Mouse (Mus musculus) left cerebral cortex, postnatal 25 days (tissue): Measurements from ENCODE around the gene H2-DMa. TPM values are rescaled to one million over a fixed set of nuclear protein-coding genes. Genes with fewer than 3 reads are reported as not detected.
"Not testable (repeated sequence)": the region's sequence is repeated elsewhere in the genome, so short reads cannot be mapped to it uniquely, and the experiment has no call there.

ENCODE experiments used
- DNase-seq, 2 experiments: peaks; one replicate each; pipeline ENCODE4 v3.0.0; 2022; ENCODE audit warnings: low spot score in 2 of 2, mixed read lengths in 1 of 2
- intact Hi-C: fragments of 180-260 bp; cut with DNase I; formaldehyde crosslinking; loops from one replicate; pipeline ENCODE4 v1.15.1; 2025
- total RNA-seq, 2 experiments: library from RNA; stranded (reverse); gene quantifications; 2 replicates each; pipeline ENCODE4 v1.2.3; 2021

H2-DMa gene
- total RNA-seq, 2 experiments from 2014 or later, result 26.0 to 26.5 TPM

DNA sequence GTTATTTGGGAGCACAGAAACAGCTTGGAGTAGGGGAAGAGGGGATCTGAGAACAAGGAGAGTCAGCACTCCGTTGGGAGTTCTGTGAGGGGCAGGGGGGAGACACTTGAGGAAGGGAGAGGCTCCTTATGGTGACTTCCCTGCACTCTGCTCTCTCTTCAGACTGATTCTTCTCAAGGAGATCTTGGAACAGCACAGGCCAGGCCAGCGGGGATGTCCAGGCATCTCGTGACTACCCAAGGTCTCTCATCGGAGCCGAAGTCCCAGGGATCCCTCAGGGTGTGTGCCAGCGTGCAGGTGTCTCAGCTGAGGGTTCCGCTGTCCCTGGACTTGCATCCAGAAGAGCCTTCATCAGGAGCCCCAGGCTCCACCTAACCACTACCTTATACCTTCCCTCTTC, 19.3 kb downstream of the H2-DMa start:
- DNase-seq, result no peak
- intact Hi-C loops, result no loop called here

DNA sequence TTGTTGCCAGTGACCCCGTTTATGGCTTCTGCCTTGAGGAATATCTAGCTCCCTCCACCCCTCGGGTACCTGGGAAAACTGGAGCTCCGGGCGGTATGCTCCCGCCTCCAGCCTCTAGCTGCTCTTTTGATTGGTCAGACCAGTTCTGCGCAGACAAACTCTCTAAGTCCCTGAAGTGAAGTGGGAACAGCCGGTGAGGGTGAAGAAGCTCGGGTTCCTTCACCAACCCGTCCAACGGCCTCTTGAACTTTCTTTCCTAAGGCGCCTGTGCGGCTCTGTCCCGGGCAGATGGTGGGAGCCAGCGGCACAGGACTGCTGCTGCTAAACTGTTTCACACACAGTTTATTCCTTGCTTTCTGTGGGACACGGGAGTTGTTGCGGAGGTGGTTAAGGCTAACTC, 20.1 kb downstream of the H2-DMa start:
- no peak for DNase-seq
- intact Hi-C loops, result no loop called here

DNA sequence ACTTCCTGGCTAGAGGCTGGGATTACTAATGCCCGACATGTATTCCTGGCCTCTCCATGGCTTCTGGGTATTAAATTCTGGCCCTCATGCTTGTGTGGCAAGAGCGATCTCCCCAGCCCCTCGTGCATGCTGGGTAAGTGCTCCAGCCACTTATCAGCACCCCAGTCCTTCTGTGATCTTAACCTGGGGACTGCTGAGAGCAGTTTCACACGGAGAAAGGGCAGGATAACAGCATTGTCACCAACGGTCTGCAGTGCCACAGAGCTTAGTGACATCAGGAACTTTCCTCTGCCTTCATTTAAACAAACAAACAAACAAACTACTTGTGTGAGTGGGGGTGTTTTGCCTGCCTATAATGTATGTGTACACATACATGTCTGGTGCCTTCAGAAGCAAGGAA, 20.9 kb downstream of the H2-DMa start:
- DNase-seq, result no peak
- intact Hi-C loops, result no loop called here

DNA sequence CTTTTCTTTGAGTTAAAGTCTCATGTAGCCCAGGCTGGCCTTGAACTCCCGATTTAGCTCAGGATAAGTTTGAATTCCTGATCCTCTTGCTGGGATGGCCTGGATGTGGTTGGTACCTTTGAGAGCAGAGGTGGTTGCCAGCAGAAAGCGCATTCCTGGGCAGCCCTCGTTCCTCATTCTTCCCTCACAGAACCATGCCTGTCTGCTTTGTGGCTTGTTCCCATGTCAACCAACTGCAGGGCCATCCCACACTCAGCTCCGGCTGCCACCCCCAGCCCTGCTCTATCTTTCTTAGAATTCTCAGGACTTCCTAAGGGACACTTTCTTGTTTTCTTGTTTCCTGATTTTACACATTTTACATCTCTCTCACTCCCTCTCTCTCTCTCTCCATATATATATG, 22.1 kb downstream of the H2-DMa start:
- intact Hi-C loops, result no loop called here
- peak; percentile 51 to 69 for DNase-seq

DNA sequence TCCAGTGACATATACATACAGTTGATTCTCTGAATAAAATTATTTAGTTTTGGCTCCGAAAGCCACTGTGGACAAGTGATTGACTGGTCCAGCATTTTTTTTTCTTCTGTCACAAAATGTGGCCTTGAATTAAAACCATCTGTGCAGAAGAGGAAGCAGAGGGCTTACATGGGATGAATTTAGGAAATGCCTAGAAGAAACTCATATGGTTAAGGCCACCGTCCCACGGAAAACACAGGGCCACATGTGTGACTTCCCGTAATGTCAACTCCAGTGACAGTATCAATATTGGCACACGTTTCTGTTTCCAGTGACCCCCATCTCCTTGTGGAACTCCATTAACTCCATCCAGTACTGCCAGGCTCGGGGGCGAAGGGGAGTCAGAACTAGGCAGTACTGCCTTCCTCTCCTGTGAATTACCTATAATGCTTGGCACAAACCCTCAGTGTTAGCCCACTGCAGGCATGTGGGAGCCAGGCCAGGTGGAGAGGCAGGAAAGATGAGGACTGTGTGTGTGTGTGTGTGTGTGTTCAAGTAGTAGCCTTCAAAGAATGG, 23.2 kb downstream of the H2-DMa start:
- intact Hi-C loops, result no loop called here
- DNase-seq, result no peak

DNA sequence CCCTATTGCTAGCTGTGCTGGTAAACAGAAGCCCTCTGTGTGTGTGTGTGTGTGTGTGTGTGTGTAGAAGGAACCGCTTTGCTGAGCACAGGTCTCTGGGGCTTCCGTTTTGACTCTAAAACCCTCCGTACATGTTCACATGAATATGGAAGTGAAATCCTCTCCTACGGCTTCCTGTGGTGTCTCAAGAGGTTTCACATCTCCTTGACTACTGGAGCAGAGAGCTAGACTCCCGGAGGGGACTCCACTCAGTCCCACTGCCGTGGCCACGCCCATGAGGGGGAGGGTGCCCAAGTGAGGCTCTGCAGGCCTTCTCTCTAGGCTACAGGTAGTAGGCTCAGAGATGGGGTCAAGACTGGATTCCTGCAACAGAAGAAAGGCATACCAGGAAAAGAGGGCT, 23.7 kb downstream of the H2-DMa start, which contains the start of gene H2-DMb2:
H2-DMb2 (plus strand) TSS at position 275 of the 400 bp plus-strand sequence.
- DNase-seq, result no peak
- intact Hi-C loops, result no loop called here

DNA sequence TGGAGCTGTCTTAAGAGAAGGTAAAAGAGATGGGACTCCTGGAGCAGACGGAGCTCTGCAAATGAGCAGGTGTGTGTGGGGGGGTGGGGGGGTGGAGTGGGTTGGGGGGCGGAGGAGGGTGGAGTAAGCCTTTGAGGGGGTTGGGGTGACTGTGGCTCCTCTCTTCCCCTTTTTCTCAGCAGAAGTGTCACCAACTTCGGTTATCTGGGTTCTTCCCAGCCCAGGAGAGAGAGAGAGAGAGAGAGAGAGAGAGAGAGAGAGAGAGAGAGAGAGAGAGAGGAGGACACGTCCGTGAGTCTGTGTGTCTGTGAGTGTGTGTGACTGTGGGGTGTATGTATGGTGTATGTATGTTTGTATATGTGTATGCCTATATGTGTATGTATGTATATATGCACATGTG, 24.1 kb downstream of the H2-DMa start:
- DNase-seq, result no peak
- intact Hi-C loops, result no loop called here

DNA sequence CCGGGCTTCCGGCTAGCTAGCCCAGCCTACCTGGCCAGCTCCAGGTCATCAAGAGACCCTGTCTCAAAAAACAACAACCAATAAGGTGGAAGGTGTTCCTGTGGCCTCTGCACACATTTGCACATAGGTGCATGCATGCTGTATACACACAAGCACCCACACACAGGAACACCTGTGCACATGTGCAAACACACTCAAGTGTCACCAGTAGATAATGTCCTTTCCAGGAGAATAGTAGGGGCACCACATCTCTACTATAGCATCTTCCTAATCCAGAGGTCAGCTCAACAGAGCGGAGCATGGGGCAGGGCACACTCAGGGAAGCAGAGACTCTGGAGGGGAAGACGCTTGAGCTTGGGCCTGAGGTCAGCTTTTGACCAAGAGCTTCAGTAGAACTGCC, 24.9 kb downstream of the H2-DMa start:
- intact Hi-C loops, result not testable (repeated sequence)

DNA sequence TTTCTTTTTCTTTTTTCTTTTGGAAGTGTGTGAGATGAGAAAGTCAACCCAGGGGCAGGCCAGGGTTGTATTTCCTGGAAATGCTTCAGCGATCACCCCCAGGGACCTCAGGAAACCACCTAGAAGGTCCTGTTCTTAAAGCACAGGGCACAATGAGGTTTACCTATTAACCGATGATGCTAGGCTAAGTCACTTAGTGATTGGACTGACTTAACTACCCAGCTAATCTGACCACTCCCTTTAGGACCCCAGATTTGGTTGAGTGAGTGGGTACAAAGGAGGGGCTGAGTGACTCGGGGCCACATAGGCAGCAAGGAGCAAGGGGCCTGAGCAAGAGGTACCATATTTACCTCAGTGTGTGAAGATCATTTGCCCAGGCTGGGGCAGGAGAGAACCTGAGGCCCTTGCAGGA, 25.6 kb downstream of the H2-DMa start:
- no peak for DNase-seq
- intact Hi-C loops, result no loop called here

More for the DNA sequence above, 24.9 kb downstream of the H2-DMa start:
- not testable (repeated sequence) for DNase-seq

DNA sequence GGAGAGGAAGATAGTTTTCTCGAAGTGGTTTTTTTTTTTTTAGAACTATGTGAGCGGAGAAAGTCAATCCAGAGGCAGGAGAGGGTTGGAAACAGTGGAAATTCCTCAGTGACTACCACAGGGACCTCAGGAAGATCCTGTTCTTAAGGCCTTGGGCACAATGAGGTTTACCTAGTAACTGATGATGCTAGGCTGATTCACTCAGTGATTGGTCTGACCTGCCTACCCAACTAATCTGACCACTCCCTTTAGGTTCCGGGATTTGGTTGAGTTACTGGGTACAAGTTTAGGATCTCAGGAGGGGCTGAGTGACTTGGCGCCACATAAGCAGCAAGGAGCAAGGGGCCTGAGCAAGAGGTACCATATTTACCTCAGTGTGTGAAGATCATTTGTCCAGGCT, 33.6 kb downstream of the H2-DMa start, which contains the start of gene H2-DMb1:
H2-DMb1 (plus strand) TSS at position 150 of the 400 bp plus-strand sequence.
- DNase-seq, result peak; percentile 61 to 75
- intact Hi-C loops, result no loop called here

DNA sequence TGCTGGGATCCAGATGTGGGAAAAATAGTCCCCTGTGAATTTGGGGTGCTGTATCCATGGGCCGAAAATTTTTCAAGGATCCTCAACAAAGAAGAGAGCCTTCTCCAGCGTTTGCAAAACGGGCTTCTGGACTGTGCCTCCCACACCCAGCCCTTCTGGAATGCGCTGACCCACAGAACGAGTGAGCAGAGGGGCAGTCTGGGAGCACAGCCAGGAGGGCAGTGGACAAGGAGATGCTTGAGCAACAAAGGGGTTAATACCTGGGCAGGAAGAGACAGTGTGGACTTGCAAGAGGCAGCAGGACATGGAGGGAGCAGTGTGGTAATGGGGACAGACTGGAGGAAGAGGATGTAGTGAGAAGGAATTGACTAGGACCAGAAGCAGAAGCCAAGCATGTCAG, 36.2 kb downstream of the H2-DMa start:
- intact Hi-C loops, result no loop called here
- DNase-seq, result no peak

DNA sequence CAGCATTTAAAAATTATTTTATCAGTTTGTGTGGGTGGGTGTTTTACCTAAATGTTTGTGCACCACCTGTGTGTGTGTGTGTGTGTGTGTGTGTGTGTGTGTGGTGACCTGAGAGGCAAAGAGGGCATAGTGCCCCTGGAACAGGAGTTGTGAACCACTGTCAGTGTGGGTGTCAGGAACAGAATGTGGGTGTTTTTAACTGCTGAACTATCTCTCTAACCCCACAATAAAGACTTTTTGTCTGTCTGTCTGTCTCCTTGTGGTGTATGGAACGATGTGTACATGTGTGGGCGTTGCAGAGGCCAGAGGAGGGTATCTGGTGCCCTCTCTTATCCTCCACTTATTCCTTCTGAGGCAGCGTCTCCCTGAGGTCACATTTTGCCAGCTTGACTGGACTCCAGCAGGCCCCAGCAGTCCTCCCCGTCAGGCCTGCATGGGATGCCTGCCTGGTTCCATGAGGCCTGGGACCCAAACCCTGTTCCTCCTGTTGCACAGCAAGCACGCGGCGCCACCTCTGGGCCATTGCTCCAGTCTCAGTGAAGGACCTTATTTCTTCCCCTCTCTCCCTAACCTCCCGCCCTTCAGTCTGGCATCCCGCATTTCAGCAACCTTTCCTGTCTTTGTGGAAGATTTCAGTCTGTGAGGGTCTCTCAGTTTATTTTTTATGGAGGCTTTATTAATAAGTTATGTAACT, 45.0 kb downstream of the H2-DMa start:
- intact Hi-C loops, result no loop called here
- no peak for DNase-seq

DNA sequence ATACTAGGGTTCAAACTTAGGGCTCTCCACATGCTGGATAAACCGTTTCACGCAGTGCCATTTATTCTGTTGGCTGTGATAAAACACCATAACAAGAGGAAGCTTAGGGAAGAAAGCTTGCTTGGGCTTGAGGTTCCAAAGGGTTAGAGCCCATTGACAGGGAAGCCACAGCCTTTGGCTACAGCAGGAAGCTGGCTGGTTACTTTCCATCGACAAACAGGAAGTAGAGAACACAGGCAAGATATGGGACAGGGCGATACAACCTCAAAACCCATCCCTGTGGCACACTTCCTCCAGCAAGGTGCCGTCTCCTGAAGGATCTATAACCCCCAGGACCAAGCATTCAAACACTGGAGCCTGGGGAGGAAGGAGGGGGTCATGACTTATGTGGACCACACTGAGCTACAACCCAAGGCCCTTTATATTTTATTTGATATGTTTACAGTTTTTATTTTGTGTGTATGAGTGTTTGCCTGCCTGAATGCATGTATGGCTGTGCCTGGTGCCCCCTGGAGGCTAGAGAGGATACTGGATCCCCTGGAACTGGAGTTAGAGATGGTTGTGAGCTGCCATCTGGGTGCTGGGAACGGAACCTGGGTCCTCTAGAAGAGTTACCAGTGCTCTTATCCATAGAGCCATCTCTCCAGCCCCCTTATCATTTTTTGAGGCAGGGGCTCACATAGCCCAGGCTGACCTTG, 45.8 kb downstream of the H2-DMa start:
- intact Hi-C loops, result no loop called here
- DNase-seq, result no peak

DNA sequence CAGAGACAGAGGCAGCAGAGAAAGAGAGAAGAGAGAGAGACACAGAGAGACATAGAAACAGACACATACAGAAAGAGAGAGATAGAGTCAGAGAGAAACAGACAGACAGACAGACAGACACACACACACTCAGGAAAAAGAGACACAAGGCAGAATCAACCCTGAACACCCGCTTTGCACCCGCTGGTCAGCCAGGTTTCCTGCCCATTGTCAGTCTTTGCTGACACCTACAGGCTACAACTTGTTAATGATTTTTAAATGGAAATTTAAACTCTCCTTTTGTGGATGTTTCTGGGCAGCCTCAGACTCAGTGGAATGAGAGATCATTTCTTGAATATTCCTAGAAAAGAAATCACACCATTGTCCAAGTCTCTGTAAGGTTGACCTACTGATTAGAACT, 49.9 kb downstream of the H2-DMa start:
- intact Hi-C loops, result loop anchor here (2.0 kb wide), 2 partner anchors 66 to 92 kb away; no protein-coding TSS in a partner anchor
- DNase-seq, result peak; percentile 17 to 39

DNA sequence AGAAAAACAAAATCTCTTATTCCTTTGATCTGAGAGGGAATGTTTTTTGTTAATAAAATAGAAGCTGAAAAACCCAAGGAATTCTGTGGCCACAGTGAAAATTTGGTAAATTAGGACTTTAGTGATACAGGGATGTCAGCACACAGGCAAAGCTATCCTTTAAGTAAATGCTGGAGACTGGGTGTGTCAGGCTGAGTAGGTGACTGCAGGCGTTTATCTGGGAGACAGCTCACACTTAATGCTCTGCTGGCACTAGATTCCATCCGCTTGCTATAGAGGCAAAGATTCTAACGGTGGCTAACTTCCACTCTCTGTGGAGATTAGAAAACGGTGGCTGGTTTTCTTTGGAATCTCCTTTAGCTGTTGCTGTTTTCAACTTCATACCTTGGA, 51.1 kb downstream of the H2-DMa start:
- no peak for DNase-seq
- intact Hi-C loops, result loop anchor here (1.0 to 5.0 kb wide), 5 partner anchors 34 to 242 kb away; partner anchors contain the start of gene Btnl2

DNA sequence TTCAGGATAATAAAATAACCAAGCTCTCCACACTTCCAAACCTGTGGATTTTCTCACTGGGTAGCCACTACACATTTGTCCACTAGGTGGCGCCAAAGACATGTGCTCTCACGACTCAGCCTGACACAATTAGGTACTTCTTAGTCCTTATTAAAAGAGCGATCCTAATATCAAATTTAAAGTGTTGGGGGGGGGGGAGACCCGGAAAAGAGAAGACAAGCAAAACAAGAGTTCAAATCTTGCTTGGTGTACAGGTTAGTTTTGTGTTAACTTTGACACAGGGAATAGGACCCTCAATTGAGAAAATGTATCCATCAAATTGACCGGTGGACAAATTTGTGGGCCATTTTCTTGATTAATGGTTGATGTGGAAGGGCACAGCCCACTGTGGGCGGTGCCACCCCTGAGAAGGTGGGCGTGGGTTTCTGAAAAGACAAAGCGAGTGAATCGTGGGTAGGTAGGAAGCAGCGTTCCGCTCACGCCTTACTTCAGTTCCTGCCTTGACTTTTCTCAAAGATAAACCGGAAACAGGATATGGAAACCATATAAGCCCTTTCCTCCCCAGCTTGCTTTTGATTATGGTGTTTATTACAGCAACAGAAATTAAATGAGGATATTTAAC, 51.6 kb downstream of the H2-DMa start:
- peak; percentile 81 to 84 for DNase-seq
- intact Hi-C loops, result loop anchor here (1.0 to 5.0 kb wide), 5 partner anchors 34 to 241 kb away; partner anchors contain the start of gene Btnl2

DNA sequence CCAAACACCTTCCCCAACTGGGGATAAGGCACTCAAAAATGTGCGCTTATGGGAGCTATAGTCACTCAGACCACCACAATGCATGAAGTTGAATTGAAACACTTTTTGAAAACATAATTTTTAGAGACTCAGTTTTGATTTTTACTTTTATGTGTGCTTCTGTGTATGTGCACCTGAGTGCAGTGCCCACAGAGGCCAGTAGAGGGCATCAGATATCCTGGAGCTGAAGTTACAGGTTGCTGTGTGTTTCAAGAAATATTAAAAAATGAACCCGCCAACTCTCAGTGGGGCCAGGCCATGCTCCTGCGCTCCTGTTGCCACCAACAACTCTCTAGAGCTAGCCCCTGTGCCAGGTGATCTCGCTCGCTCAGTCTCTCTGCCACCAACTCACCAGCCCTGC, 53.2 kb downstream of the H2-DMa start:
- no peak for DNase-seq
- intact Hi-C loops, result loop anchor here (5.0 kb wide), 2 partner anchors 180 to 240 kb away; partner anchors contain the start of gene Btnl2

DNA sequence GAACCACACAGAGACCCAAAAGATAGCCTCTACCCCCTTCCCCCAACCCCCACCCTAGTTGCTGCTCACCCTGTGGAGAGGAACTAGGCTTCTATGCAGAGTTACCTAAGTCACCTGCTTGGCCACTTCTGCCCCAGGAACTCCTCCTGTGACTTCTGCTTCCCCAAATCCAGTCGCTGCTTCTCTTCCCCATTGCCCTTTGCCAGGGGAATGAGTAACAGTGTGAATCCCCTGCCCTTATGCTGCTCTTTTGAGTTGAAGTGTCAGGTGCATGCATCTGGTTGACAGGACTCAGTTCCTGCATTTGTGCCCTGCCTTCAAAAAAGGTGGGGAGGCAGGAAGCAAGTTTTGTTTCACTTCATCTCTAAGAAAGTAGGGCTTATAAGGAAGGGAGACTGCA, 54.7 kb downstream of the H2-DMa start:
- intact Hi-C loops, result loop anchor here (5.0 kb wide), 2 partner anchors 178 to 238 kb away; partner anchors contain the start of gene Btnl2
- DNase-seq, result no peak

DNA sequence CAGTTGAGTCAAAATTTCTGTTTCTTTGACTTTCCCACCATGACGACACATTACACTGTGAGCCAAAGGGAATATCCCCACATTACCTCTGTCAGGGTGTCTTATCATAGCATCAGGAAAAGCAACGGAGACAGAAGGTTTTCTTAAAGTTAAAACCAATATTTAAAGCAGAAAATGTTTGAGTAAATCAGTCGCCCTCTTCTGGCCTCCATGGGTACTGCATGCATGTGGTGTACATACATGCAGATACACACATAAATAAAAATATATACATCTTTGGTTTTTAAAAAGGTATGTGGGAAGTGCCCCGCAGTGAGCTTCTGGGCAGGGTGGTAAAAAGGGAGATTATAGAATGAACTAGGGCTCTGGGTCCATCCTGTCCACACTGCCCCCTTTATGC, 57.8 kb downstream of the H2-DMa start:
- intact Hi-C loops, result no loop called here

DNA sequence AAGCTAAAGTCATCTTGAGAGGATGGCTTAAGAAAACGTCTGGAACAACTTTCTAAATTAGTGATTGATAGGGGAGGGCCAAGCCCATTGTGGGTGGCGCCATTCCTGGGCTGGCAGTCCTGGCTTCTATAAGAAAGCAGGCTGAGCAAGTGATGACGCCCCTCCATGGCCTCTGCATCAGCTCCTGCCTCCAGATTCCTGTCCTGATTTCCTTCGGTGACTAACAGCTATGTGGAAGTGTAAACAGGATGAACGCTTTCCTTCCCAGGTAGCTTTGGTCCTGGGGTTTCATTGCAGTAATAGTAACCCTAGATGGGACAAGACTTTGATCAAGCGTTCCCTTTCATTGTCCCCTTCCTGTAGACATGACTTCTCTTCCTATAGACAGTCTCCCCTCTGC, 59.7 kb downstream of the H2-DMa start:
- intact Hi-C loops, result no loop called here

More for the DNA sequence above, 57.8 kb downstream of the H2-DMa start:
- no peak for DNase-seq

More for the DNA sequence above, 59.7 kb downstream of the H2-DMa start:
- no peak for DNase-seq
